In genomic region chr15:87555811-87556210, GRCm38 (mm10) we compare ENCODE assay signal across 17 mouse cellular contexts.
"Had no signal": no experiment of that assay in that cellular context is flagged by ENCODE, and none has a peak within 500 bp of the region (broad histone marks: within the 10 kb centered on the region; RNA-seq: fewer than 3 reads in every experiment).

No protein-coding gene starts in this region.

- DNase-seq: left cerebral cortex, postnatal 4 days; liver; liver, embryonic 13.5 days; liver, postnatal 0 days; lung, adult 18-20 months; lung, adult 2 months; lung, embryonic 14.5 days; lung, postnatal 10 days; lung, postnatal 14 days; lung, postnatal 36 days; lung, postnatal 4 days; midbrain, embryonic 14.5 days had no signal

- ATAC-seq: liver, embryonic 12.5 days; liver, postnatal 0 days; lung, postnatal 0 days; midbrain, embryonic 13.5 days; midbrain, embryonic 15.5 days; midbrain, embryonic 16.5 days had no signal
